Comparison of ENCODE assay signal across 19 mouse cellular contexts in genomic region chr12:99819186-99819974, GRCm38 (mm10).
DNase-seq lines count a peak whose midpoint lies in the region; ATAC-seq and TF ChIP-seq lines count a peak whose summit lies in the region.
"Had no signal": no experiment of that assay in that cellular context is flagged by ENCODE, and none has a peak within 500 bp of the region (broad histone marks: within the 10 kb centered on the region; RNA-seq: fewer than 3 reads in every experiment).

No protein-coding gene starts in this region.

- H3K9ac ChIP-seq in intestine, postnatal 0 days (ENCODE audit: low read depth, low read length) = no peak overlapping the region
- no peak overlapping the region for H3K9ac ChIP-seq in intestine, embryonic 16.5 days (ENCODE audit: low read depth, low read length)
- no peak overlapping the region for H3K9ac ChIP-seq in MEL (ENCODE audit: control insufficient read depth, low read depth, low read length, poor library complexity, severe bottlenecking)
- no peak overlapping the region for H3K9ac ChIP-seq in limb, embryonic 13.5 days
- H3K9ac ChIP-seq: heart, embryonic 13.5 days; hindbrain, embryonic 13.5 days had no signal

- no peak overlapping the region for H3K4me2 ChIP-seq in intestine, postnatal 0 days (replicated peaks; ENCODE audit: low read depth)
- H3K4me2 ChIP-seq in intestine, embryonic 16.5 days (ENCODE audit: low read depth, low read length) = no peak overlapping the region
- H3K4me2 ChIP-seq in limb, embryonic 13.5 days (replicated peaks) = no peak overlapping the region
- H3K4me2 ChIP-seq: heart, embryonic 13.5 days; hindbrain, embryonic 13.5 days had no signal

- no peaks in the 10 kb centered on the region for H3K36me3 ChIP-seq in intestine, postnatal 0 days (ENCODE audit: control insufficient read depth, insufficient read depth)
- H3K36me3 ChIP-seq in intestine, embryonic 16.5 days (ENCODE audit: control insufficient read depth, insufficient read depth, low read length) = no peaks in the 10 kb centered on the region
- H3K36me3 ChIP-seq in MEL (ENCODE audit: control insufficient read depth in 1 of 2, insufficient read depth in 2 of 2, low read length in 2 of 2) = no peaks in the 10 kb centered on the region
- H3K36me3 ChIP-seq in limb, embryonic 13.5 days = peaks cover 3% of the 10 kb centered on the region; the same call in 1 of the 2 replicates
- H3K36me3 ChIP-seq: heart, embryonic 13.5 days; hindbrain, embryonic 13.5 days had no signal

- DNase-seq in A20 (ENCODE audit: low read depth, low spot score) (peak; percentile 15), MEL (ENCODE audit: low read depth, low spot score) (no peak)
- no peak for DNase-seq in left cerebral cortex, adult 9 months (ENCODE audit: low spot score in 2 of 2)
- no peak for DNase-seq in c-Kit-positive CD71-positive TER-119-positive erythroid progenitor cells, embryonic 14.5 days (ENCODE audit: low spot score)
- no peak for DNase-seq in lung, adult 2 months
- DNase-seq: adrenal gland, postnatal 36 days; cerebellum, adult 11 months; cerebellum, postnatal 36 days; gastrocnemius, postnatal 14 days; kidney, adult 9 months; left cerebral cortex, postnatal 4 days; lung, adult 18-20 months; right cerebral cortex, postnatal 14 days had no signal

- no peaks in the 10 kb centered on the region for H3K9me3 ChIP-seq in intestine, postnatal 0 days (ENCODE audit: control insufficient read depth)
- no peaks in the 10 kb centered on the region for H3K9me3 ChIP-seq in intestine, embryonic 16.5 days (ENCODE audit: control insufficient read depth, low read length)
- no peaks in the 10 kb centered on the region for H3K9me3 ChIP-seq in MEL (replicated peaks; ENCODE audit: insufficient read depth, low read length)
- H3K9me3 ChIP-seq in limb, embryonic 13.5 days = 0 out of 2 replicates have a peak, but pooled peaks cover 3% of the 10 kb centered on the region
- H3K9me3 ChIP-seq: heart, embryonic 13.5 days; hindbrain, embryonic 13.5 days had no signal

- no peak overlapping the region for H3K27ac ChIP-seq in intestine, postnatal 0 days (ENCODE audit: low read depth, low read length)
- H3K27ac ChIP-seq in intestine, embryonic 16.5 days (ENCODE audit: low read length) = no peak overlapping the region
- H3K27ac ChIP-seq in MEL (ENCODE audit: control insufficient read depth, low read depth, low read length) = no peak overlapping the region
- H3K27ac ChIP-seq in limb, embryonic 13.5 days = no peak overlapping the region
- H3K27ac ChIP-seq: heart, embryonic 13.5 days; hindbrain, embryonic 13.5 days had no signal

- no peak for TF ChIP-seq EP300 in MEL (IDR thresholded peaks at IDR 0.05; ENCODE audit: low read depth in 1 of 2, low read length in 2 of 2)

- WGBS in intestine, postnatal 0 days = 59% methylated on average over 4 of the region's 4 CpGs
- 49% methylated on average over 4 of the region's 4 CpGs for WGBS in intestine, embryonic 16.5 days
- 23% methylated on average over 4 of the region's 4 CpGs for WGBS in limb, embryonic 13.5 days
- WGBS in lung, adult 2 months = 58% methylated on average over 4 of the region's 4 CpGs

- TF ChIP-seq POLR2A in MEL (IDR thresholded peaks at IDR 0.05; ENCODE audit: control insufficient read depth in 1 of 2, insufficient read depth in 1 of 2, low read depth in 1 of 2, low read length in 2 of 2, poor library complexity in 1 of 2) = no peak
- no peak for TF ChIP-seq POLR2A in lung, adult 2 months (IDR thresholded peaks at IDR 0.05; ENCODE audit: borderline replicate concordance, extremely low read depth, low read depth, low read length)

- H3K27me3 ChIP-seq in intestine, postnatal 0 days (replicated peaks; ENCODE audit: control insufficient read depth, insufficient read depth, low read length) = no peaks in the 10 kb centered on the region
- no peaks in the 10 kb centered on the region for H3K27me3 ChIP-seq in intestine, embryonic 16.5 days (replicated peaks; ENCODE audit: control insufficient read depth, insufficient read depth, low read length)
- H3K27me3 ChIP-seq in MEL (ENCODE audit: control insufficient read depth in 1 of 2, insufficient read depth in 2 of 2, low read length in 2 of 2) = no peaks in the 10 kb centered on the region
- no peaks in the 10 kb centered on the region for H3K27me3 ChIP-seq in limb, embryonic 13.5 days
- H3K27me3 ChIP-seq: heart, embryonic 13.5 days; hindbrain, embryonic 13.5 days had no signal

- TF ChIP-seq CTCF in intestine, postnatal 0 days (IDR thresholded peaks at IDR 0.05; ENCODE audit: low read depth) = peak; percentile 51
- TF ChIP-seq CTCF in MEL (IDR thresholded peaks at IDR 0.05 in 2 of 3, conservative IDR thresholded peaks at IDR 0.05 in 1 of 3; ENCODE audit: control insufficient read depth in 1 of 3, insufficient read depth in 1 of 3, low read depth in 2 of 3, low read length in 3 of 3, poor library complexity in 1 of 3, severe bottlenecking in 1 of 3) = peak in 2 of 3 experiments; percentile 2 to 9; a peak in 2 of 6 replicates
- no peak for TF ChIP-seq CTCF in lung, adult 2 months (IDR thresholded peaks at IDR 0.05; ENCODE audit: insufficient read depth, low read length)

- ATAC-seq in intestine, postnatal 0 days = no peak
- ATAC-seq in intestine, embryonic 16.5 days = no peak
- ATAC-seq in limb, embryonic 13.5 days (ENCODE audit: low FRiP score, low read depth) = peak; percentile 84; the same call in 1 of the 2 replicates
- ATAC-seq: forebrain, embryonic 14.5 days had no signal

- H3K4me1 ChIP-seq in intestine, postnatal 0 days (replicated peaks; ENCODE audit: control insufficient read depth, insufficient read depth, low read length) = no peaks in the 10 kb centered on the region
- H3K4me1 ChIP-seq in intestine, embryonic 16.5 days (ENCODE audit: control insufficient read depth, insufficient read depth, low read length) = 0 out of 2 replicates have a peak, but pooled peaks cover 4% of the 10 kb centered on the region
- H3K4me1 ChIP-seq in MEL (ENCODE audit: control insufficient read depth in 1 of 2, insufficient read depth in 2 of 2, low read length in 2 of 2) = no peaks in the 10 kb centered on the region
- peaks cover 28% of the 10 kb centered on the region for H3K4me1 ChIP-seq in limb, embryonic 13.5 days
- no peaks in the 10 kb centered on the region for H3K4me1 ChIP-seq in lung, adult 2 months (ENCODE audit: control insufficient read depth, insufficient read depth, low read length)
- H3K4me1 ChIP-seq: hindbrain, embryonic 13.5 days had no signal

- TF ChIP-seq RAD21 in MEL (IDR thresholded peaks at IDR 0.05; ENCODE audit: low read depth, low read length) = no peak

- no peak overlapping the region for H3K4me3 ChIP-seq in intestine, postnatal 0 days (ENCODE audit: low read depth, low read length)
- H3K4me3 ChIP-seq in intestine, embryonic 16.5 days (ENCODE audit: low read length) = no peak overlapping the region
- no peak overlapping the region for H3K4me3 ChIP-seq in MEL (ENCODE audit: control insufficient read depth in 1 of 2, insufficient read depth in 1 of 2, low read depth in 2 of 2, low read length in 2 of 2)
- no peak overlapping the region for H3K4me3 ChIP-seq in limb, embryonic 13.5 days
- no peak overlapping the region for H3K4me3 ChIP-seq in lung, adult 2 months (replicated peaks; ENCODE audit: extremely low read depth, low read depth, low read length)
- H3K4me3 ChIP-seq: heart, embryonic 13.5 days; hindbrain, embryonic 13.5 days had no signal

- no peaks in the 10 kb centered on the region for H3K79me2 ChIP-seq in MEL (ENCODE audit: control insufficient read depth, insufficient read depth, low read length, poor library complexity)

TF ChIP-seq in MEL, 35 proteins besides CTCF, POLR2A, EP300 and RAD21:
- no peak for TF ChIP-seq UBTF (IDR thresholded peaks at IDR 0.05; ENCODE audit: borderline replicate concordance, insufficient read depth, low read depth, low read length)
- no peak for TF ChIP-seq CHD1 (IDR thresholded peaks at IDR 0.05; ENCODE audit: low read depth, low read length)
- TF ChIP-seq BHLHE40 (IDR thresholded peaks at IDR 0.05; ENCODE audit: borderline replicate concordance, low read depth, low read length) = no peak
- no peak for TF ChIP-seq POLR2AphosphoS2 (IDR thresholded peaks at IDR 0.05; ENCODE audit: low read length)
- no peak for TF ChIP-seq NRF1 (IDR thresholded peaks at IDR 0.05; ENCODE audit: insufficient read depth, low read depth, low read length, poor library complexity, severe bottlenecking)
- TF ChIP-seq KAT2A (conservative IDR thresholded peaks at IDR 0.05; ENCODE audit: low read depth, low read length) = no peak
- TF ChIP-seq RCOR1 (IDR thresholded peaks at IDR 0.05; ENCODE audit: low read depth, low read length) = no peak
- no peak for TF ChIP-seq USF2 (IDR thresholded peaks at IDR 0.05; ENCODE audit: borderline replicate concordance in 1 of 2, insufficient read depth in 1 of 2, low read depth in 1 of 2, low read length in 2 of 2)
- no peak for TF ChIP-seq MAZ (IDR thresholded peaks at IDR 0.05; ENCODE audit: low read depth, low read length)
- no peak for TF ChIP-seq SMC3 (IDR thresholded peaks at IDR 0.05; ENCODE audit: low read depth, low read length)
- no peak for TF ChIP-seq ZC3H11A (IDR thresholded peaks at IDR 0.05; ENCODE audit: low read depth, low read length)
- no peak for TF ChIP-seq MEF2A (IDR thresholded peaks at IDR 0.05; ENCODE audit: extremely low read depth, insufficient replicate concordance, low read depth, low read length, poor library complexity, severe bottlenecking)
- TF ChIP-seq HCFC1 (IDR thresholded peaks at IDR 0.05; ENCODE audit: low read depth, low read length) = no peak
- no peak for TF ChIP-seq MAFK (IDR thresholded peaks at IDR 0.05; ENCODE audit: borderline replicate concordance, low read depth, low read length)
- no peak for TF ChIP-seq MYB (IDR thresholded peaks at IDR 0.05; ENCODE audit: low read depth, low read length)
TF ChIP-seq in MEL: peak in this region for 0.
